Mouse (Mus musculus): ENCODE data around the gene Pm20d1.

The Pm20d1 gene

DNA sequence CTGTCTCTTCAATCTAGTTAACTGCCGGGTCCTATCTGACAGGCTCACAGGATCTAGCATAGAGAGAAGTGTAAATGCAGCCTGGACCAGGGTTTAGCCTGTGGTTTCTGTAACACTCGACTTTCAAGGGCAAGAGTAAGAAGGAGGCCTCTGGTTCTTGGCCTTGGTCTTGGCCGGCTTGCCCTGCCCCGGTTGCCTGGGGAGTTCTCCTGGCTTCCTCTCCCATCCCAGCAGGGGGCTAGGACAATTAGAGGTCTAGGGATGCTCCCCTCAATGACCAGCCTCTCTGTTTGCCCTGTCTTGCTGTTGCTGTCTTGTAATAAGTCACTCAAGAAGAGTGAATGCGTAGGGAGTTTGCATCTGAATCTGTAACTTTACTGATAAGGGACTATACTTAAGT, 32.1 kb downstream of the Pm20d1 start:
- no peak for DNase-seq (ENCODE audit: low read depth)

- DNase-seq (ENCODE audit: low read depth), result no peak
Measured at GRCm38 (mm10) chr1:131830561-131830960, 33.4 kb downstream of the Pm20d1 start.

DNA sequence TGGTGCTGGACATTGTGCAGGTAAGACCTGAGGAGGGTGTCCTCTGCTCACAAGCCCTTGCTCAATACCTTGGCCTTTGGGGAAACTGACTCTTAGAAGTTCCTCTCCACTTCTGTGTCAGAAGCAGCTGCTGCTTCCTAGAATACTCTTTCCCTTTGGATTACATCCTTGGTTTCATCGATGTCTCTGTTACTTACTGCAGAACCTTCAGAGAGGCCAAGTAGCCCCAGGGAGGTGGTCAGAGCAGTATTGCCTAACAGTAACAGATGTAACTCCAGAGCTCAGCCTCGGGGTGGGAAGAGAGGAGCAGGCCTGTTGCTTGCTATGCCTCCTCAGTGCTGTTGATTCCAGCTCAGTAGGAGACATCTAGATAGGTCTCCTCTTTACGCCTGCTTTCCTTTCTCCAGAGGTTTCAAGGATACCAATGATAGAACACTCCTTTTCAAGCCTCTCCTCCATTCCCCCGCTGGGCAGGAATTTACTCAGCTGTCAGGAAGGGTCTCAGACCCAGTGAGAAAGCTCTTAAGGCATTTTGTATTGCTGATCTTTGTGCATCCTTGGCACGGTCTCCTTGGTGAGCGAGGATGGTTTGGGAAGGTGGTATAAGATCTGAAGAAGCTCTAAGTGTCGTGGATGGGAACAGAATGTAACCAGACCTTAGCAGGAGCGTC, 33.9 kb downstream of the Pm20d1 start:
- DNase-seq (ENCODE audit: low read depth), result no peak

- DNase-seq (ENCODE audit: low read depth), result no peak
Measured at GRCm38 (mm10) chr1:131837035-131837434, 39.9 kb downstream of the Pm20d1 start.

GRCm38 (mm10) chr1:131838542-131838941, 41.4 kb downstream of the Pm20d1 start:
- DNase-seq (ENCODE audit: low read depth), result no peak

GRCm38 (mm10) chr1:131839279-131839678, 42.1 kb downstream of the Pm20d1 start:
- DNase-seq (ENCODE audit: low read depth), result no peak

- DNase-seq (ENCODE audit: low read depth), result no peak
Measured at GRCm38 (mm10) chr1:131842221-131842620, 45.0 kb downstream of the Pm20d1 start.

GRCm38 (mm10) chr1:131843758-131844157, 46.6 kb downstream of the Pm20d1 start:
- DNase-seq (ENCODE audit: low read depth), result no peak

- DNase-seq (ENCODE audit: low read depth), result no peak
Measured at GRCm38 (mm10) chr1:131844883-131845282, 47.7 kb downstream of the Pm20d1 start.

DNA sequence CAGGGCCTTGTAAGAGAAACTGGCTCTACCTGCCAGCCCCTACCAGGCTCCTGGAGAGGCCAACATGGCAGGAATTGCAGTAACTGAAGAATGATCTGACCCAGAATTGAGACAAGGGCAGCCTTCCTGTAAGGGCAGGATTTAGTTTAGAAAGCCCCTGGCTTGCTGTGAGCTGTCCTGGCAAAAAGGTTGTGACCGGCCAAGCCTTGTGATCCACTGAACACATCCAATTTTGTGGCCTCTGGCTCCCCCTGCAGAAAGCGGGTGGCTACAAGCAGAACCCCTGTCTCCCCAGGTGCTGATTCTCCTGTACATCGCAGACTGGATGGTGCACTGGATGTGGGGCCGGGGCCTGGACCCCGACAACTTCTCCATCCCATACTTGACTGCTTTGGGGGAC, 49.1 kb downstream of the Pm20d1 start:
- no peak for DNase-seq (ENCODE audit: low read depth)

DNA sequence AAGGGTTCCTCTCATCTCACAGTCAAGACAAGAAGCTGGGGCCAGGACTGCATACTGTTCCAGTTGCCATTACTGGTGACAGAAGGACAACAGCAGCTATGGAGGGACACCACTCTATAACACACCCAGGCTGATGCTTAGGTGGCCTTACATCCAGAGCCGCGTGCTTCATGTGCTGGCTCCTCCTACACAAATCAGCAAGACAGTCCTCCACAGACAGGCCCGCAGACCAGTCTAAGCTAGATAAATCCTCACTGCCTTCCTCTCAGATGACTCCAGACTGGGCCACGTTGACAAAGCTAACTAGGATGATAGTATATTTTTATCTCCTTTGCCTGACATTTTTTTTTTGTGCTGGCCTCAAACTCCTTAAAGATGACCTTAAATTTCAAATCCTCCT, 64.6 kb downstream of the Pm20d1 start:
- no peak for DNase-seq (ENCODE audit: low read depth)

DNA sequence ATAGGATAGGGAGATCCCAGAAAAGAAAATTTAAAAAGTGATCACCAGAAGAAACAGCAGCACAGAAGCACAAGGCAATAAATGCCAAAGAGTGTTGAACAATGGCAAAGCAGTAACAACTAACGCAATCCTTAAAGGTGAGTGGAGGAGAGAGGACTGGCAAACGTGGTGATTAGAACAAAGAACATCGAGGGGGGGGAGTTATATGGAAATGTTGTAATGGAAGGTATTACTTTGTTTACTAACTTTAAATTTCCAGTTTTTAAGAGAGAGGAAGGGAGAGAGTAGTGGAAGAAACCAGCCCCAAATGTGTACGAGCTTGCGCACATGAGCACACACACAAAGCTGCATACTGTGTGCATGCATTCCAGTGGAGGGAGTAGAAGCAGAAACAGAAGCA, 68.4 kb downstream of the Pm20d1 start:
- no peak for DNase-seq (ENCODE audit: low read depth)

DNA sequence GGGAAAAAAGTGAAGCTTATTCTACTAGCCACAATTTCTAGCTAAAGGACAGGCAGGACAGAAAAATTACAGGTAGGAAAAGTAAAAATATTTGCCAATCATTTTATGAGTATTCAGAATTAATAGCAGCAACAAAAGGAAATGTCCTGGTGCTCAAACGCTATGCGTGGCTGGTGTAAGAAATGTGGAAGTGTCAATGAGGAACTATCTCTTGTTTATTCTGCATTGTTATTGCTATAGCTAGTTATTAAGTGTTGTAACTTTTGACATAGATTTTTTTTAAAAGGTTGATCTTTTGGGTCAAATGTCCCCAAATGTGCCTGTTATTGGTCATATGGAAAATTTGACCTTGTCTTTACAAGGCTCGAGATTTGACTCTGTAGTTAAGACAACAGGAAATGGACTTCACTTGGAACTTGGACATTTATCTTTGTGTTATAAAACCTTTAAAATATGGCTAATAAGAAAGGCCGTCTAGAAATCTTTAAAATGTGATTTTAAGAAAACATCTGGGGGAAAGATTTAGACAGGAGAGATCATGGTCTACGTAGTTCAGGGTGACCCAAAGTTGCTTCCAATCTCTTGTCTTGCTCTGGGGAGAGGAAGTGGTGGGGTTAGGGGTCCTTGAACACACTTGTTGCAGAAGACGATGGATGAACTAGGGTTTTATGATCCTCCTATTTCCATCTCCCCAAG, 69.3 kb downstream of the Pm20d1 start:
- no peak for DNase-seq (ENCODE audit: low read depth)

- peak; percentile 91 for DNase-seq (ENCODE audit: low read depth)
Measured at GRCm38 (mm10) chr1:131867093-131867945, 70.1 kb downstream of the Pm20d1 start, which contains the start of gene Rab29. Gene Rab29 (plus strand): TSS chr1:131867224.

- DNase-seq (ENCODE audit: low read depth), result no peak
Measured at GRCm38 (mm10) chr1:131867946-131868290, 70.7 kb downstream of the Pm20d1 start.

DNA sequence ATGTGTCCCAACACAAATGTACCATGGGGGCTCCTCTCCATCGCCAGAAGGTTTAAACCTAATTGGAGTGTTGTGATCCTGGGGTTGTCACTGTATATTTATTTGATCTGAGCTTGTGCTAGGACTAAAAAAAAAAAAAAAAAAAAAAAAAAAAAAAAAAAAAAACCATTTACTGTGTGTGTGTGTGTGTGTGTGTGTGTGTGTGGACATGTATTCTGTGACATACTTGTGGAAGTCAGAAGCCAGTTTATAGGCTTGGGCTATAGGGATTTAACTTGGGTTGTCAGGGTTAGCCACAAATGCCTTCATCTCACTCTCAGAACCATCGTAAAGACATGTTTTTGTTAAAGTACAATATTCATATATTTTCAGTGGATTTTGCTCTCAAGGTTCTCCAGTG, 72.4 kb downstream of the Pm20d1 start:
- DNase-seq (ENCODE audit: low read depth), result no peak

All from c-Kit-positive CD71-negative TER-119-negative erythroid progenitor cells, embryonic 14.5 days (primary cell).